Mouse (Mus musculus) layer of hippocampus, postnatal 36 days (tissue): ENCODE results near the gene Slc10a4. TPM values are rescaled to one million over a fixed set of nuclear protein-coding genes. Genes with fewer than 3 reads are reported as not detected.
"Not testable (repeated sequence)": the region's sequence is repeated elsewhere in the genome, so short reads cannot be mapped to it uniquely, and the experiment has no call there.

Experiments
- DNase-seq, 2 experiments: peaks; one replicate each; pipeline ENCODE4 v3.0.0; 2022
- total RNA-seq, 2 experiments: library from RNA; stranded (reverse); gene quantifications; 2 replicates each; pipeline ENCODE4 v1.2.3; 2021

The Slc10a4 gene
- total RNA-seq: under 1 TPM; 0.78 to 0.90 TPM

DNA sequence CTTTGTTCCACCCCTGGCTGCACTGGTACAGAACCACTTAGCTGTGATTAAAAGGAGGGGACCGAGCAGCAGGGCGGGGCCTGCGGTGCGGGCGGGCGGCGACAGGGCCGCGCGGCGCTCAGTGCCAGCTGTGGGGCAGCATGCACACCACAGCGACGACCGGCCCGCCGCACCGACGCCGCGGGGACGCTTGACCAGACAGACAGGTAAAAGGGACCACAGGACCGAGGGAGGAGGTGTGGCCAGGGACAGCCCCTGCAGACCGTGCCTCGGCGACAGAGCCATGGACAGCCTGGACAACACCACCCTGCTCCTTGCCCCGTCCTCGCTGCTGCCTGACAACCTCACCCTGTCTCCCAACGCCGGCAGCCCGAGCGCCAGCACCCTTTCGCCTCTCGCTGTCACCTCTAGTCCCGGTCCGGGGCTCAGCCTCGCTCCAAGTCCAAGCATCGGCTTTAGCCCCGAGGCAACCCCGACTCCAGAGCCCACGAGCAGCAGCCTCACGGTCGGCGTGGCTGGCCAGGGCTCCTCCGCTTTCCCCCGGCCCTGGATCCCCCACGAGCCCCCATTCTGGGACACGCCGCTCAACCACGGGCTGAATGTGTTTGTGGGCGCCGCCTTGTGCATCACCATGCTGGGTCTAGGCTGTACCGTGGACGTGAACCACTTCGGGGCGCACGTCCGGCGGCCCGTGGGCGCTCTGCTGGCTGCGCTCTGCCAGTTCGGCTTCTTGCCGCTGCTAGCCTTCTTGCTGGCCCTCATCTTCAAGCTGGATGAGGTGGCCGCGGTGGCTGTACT lies at the start of gene Slc10a4:
Gene Slc10a4, plus strand, starts transcription at position 100 of the 798 bp plus-strand sequence.
- DNase-seq: no peak

DNA sequence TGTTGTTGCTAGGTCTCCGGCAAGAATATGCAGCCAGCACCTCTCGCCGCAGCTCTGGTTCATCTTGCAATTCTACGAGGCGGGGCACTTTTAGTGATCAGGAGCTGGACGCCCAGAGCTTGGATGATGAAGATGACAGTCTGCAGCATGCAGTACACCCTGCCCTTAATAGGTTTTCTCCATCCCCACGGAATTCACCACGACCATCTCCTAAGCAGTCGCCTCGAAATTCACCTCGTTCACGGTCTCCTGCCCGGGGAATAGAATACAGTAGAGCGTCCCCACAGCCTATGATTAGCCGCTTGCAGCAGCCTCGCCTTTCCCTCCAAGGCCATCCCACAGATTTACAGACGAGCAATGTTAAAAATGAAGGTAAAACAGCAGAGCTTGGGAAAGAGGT lies 49.4 kb upstream of the Slc10a4 start:
- DNase-seq: no peak

DNA sequence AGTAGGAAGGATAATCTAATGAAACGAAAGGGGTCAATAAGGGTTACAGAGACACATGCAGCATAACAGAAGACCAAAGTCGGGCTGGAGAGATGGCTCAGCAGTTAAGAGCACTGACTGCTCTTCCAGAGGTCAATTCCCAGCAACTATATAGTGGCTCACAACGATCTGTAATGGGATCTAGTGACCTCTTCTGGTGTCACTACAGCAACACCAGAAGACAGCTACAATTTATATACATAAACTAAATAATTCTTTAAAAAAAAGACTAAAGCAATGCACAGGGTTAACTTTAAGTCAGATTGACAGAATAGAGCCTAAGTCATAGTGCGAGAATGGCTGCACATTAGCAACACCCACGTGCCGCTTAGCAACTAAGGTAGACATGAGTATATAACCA lies 46.6 kb upstream of the Slc10a4 start:
- DNase-seq: no peak

DNA sequence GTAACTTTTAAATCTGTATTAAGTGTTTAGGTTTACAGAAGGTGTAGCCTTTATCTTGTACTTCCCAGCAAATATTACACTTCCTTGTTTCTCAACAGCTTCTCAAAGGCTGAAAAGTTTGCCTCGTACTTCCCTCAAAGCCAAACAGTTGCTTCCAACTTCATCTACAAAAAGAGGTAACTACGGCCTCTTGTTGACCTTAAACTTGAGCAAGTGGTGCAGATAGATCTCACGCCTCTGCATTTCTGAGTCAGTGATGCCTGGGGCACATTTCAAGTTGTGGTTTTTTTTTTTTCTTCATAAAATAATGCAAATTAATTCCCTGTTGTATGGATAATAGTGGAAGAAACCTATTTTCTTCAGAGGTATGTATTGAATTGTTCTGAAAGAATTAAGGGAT lies 41.0 kb upstream of the Slc10a4 start:
- no peak for DNase-seq

DNA sequence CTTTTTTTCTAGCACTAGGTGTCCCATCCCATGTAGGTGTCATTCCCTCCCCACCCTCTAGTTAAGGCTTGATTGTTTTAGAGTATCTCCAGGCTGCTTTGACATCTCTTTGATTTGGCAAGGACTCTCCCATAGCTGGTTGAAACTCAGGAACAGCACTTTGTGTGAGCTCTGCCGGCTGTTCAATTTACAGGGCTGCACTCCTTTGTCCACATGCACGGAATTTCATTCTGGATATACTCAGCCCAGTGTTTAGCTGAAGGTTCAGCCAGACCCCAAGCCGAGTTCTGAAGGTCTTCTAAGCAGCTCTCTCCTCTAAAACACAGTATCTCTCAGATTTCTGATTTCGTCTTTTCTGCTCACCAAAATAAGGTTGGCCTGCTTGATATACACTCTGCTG lies 34.2 kb upstream of the Slc10a4 start:
- no peak for DNase-seq

DNA sequence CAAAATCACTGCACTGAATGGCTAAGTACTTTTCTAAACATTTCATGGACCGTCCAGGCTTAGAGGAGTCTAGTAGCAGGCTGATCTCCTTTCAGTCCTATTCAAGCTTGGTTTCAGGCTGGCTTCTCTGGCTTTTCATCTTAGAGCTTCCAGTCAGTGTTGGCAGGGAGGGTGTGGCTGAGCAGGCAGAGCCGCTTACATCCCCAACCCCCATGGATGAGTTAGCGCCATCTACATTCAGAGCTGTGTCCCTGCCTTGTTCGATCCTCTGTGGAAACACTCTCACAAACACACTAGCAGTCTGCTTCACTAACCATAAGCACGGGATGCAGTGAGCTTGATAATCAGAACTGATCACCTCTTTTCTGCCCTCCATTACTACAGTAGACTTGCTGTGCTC lies 33.7 kb upstream of the Slc10a4 start:
- DNase-seq: no peak

DNA sequence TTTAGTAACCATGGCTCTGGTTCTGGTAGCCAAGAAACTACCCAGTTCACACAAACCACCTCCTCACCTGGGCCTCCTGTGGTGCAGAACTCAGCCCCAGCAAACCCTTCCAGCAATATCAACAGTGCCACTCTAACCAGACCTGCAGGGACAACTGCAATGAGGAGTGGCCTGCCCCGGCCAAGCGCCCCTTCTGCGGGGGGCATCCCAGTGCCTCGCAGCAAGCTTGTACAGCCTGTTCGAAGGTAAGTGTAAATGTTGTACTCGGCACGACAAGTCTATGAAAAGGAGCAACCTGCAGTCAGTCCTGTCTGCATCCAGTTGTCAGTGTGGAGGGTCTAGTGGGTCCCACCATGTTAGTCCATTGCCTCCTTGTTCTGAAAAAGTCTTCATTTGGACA lies 32.1 kb upstream of the Slc10a4 start, which contains the start of gene Gm10135:
Gene Gm10135, minus strand, starts transcription at position 101 of the 400 bp plus-strand sequence.
- DNase-seq: no peak

DNA sequence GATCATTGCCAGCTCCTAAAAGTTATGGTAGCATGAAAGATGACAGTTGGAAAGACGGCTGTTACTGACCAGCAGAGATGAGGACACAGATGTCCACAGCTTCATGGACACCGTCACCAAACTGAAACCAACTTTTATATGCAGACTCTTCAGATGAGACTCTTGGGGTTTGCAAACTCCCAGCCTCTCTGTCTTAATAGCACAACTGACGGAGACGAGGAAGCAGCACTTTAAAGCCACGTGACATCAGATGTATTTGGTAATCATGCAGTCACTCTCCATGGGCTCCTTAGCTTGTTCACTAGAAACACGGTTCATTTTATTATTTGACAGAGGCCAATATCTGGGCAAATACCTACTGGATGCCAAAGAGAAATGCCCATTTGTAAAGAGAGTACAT lies 30.7 kb upstream of the Slc10a4 start:
- no peak for DNase-seq

DNA sequence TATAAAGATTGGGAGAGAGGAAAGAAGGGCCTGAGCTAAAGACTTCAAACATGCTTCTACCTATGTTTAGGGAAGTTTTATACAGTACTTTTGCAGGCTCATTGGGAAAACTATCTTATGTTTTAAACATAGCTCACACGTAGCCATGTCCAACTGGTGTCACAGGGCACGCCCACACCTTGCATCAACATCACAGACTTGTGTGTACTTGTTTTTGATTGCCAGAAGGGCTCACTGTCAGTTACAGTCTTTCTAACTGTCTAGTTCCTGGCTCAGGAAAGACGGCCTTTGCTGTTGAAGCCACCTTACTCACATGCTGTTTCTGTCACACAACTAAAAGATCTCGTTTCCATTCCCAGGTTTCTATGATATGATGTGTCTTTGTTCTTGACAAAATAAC lies 30.1 kb upstream of the Slc10a4 start:
- DNase-seq: no peak

DNA sequence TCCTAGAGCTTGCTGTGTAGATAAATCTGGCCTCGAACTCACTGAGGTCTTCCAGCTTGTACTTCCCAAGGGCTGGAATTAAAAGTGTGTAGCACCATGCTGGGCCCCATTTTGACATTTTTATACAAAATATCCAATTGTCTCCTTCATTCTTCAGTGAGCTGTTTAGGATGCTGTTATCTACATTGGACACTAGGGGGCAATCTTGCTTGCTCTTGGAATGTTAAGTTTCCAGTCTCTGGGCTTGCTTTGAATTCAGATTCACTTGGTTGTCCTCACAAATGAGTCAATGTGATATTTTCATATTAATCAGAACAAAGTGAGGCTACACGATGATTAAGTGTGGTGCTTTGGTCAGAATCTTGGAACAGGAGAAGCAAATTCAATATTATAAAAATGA lies 22.6 kb upstream of the Slc10a4 start:
- DNase-seq: no peak

DNA sequence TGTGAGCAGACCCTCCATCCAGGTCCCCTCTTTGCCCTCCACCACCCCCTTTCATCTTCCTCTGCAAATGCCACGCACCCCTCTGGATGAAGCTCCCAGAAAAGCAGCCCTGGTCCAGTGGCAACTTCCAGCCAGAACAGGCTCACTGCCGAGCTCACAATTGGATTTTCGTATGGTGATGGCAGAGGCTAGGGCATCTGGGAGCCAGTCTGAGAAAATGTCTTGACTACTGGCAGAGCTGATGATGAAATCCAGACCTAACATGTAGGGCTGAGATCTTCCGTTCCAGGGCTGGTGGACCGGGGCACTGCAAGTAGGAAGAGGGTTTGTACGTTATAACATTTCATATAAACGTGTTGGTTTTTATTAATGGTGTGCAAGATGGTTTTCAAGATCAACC lies 18.9 kb upstream of the Slc10a4 start:
- no peak for DNase-seq

DNA sequence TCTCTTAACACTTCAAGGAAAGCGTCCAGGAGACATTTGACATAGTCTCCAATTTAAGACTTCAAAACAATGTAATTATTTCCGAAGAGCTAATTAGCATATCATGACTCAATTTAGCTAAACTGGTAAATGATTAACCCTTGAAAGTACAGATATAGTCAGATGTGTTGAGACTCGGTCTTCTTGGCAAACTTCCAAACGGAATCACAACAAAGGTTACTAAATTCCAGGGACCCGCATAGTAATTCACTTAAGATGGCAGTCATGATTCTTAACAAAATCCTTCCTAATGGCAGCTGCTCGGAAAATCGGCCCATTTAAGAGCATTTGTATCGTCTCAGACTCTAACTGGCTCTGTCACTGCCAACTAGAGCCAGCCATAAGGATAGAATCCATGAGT lies 16.9 kb upstream of the Slc10a4 start:
- no peak for DNase-seq

DNA sequence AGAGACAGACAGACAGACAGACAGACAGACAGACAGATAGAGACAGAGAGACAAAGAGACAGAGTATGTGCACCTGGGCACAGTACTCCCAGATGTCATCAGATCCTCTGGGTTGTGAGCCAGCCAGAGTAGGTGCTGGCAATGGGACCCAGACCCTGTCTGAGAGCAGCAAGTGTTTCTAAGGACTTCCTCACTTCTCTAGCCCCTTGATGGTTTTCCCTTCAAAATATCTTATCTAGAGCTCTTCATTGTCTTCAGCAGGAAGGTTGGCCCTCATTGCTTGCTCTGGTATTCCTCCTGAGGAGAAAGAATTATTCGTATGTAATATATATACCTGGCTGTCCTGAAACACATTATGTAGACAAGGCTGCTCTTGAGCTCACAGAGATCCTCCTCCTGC lies 14.2 kb upstream of the Slc10a4 start:
- DNase-seq: no peak

DNA sequence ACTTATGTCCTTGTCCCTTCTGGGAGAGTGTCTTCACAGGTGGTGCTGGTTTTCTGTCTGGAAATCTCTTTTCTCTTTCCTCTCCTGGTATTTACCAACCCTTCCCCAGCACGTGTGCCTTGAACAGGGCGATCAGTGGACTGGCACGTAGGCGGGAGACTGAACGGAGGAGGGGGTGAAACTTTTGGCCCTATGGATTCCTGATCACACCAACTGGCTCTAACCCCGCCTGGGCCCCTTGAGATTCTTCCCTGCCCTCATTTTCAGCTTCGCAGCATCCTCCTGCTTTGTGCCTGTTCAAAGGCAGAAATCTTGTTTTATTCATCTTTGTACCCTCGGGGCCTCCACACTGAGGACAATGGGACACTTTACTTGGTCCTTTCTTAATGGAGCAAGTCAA lies 12.3 kb upstream of the Slc10a4 start:
- DNase-seq: no peak

DNA sequence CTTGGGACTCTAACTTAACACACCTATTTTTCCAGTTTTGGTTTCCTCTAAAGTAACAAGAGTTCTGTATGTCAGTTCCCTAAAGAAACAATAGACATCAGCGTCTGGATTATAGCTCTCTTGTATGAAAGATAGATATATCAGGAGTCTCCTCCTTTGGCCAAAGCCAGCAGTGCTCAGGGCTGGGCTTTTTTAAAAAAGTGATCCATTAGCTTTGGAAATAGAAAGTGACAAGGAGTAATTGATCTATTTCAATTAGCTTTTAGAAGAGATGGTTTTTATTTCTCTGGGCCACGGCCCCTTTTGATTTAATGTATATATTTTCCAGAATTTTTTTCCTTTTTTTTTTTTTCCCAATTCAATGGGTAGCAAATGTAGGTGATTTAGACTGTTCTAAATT lies 11.8 kb upstream of the Slc10a4 start:
- no peak for DNase-seq

DNA sequence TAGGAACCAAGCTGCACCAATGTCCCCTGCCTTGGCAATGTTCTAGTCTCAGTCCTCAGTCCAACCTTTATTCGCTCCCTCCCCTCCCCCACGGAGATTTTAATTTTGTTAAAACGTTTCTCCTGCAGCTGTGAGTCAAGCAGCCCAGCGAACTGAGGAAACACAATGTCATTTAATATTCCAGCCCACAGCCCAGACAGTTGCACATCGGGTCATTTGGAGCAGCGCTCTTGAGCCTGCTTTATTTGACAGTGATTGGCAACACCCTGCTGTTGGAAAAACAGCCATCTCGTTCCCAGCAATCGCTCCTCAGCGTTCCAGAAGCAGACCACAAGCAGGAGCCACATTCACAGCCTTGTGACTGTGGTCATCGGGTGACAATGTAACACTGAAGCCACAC lies 11.3 kb upstream of the Slc10a4 start:
- DNase-seq: no peak

DNA sequence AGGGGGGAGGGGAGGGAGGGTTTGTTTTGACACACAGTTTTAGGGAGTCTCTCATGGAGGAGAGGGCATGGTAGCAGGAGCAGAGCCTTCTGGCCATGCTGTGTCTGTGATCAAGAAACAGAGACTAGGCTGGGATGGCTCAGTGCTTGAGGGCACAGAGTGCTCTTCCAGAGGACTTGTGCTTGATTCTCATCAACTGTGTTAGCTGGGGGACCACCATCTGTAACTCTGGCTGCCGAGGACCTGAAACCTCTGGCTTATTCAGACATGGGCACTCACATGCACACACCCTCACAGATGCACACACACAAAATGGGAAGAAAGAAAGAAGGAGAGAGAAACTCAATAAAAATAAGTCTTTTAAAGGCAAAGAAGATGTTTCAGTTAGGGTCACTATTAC lies 8.1 kb upstream of the Slc10a4 start:
- not testable (repeated sequence) for DNase-seq

DNA sequence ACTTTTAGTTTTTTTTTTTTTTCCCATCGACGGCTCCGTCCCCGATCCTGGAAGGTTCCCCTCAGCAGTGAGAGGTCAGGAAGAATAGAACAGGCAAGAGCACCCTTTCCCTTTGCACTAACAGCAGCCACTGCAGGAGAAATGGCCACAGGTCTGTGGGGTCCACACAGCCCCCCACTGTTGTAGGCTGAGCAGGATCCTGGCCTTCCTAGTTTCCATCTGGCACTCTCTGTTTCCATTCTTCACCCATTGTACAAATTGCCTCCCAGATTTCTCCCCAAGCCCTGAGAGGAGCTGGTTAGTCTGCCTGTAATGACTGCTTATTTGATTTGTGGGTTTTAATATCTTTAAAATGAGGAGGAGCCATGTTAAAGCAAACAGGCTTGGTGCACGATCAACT lies 2.6 kb upstream of the Slc10a4 start:
- DNase-seq: no peak

DNA sequence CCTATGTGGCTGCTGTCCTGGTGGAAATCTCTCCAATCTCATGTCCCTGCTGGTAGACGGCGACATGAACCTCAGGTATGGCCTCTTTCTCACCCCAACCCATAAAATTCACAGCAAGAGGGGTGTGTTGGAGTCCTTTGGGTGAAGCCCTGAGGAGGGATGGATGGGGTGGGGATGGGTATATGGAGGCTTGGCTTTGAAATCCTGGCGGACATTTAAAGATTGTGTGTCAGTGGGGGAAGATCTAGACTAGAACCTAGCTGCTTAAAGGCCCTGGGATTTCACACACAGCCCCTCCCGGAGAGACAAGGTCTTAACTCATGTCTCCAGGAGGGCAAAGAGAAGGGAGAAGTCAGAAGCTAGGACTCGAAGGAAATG lies 888 bp downstream of the Slc10a4 start:
- no peak for DNase-seq

DNA sequence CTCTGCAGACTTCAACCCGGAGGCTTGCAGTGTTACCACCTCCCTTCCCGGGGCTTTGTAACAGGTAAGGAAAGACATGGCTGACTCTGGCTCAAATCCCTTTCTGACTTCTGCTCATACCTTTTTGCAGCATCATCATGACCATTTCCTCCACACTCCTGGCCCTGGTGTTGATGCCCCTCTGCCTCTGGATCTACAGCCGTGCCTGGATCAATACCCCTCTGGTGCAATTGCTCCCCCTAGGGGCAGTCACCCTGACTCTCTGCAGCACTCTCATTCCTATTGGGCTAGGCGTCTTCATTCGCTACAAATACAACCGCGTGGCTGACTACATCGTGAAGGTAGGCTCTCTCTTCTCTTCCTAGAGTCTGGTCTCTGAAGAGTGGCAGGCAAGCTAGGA lies 1.5 kb downstream of the Slc10a4 start:
- DNase-seq: not testable (repeated sequence)

DNA sequence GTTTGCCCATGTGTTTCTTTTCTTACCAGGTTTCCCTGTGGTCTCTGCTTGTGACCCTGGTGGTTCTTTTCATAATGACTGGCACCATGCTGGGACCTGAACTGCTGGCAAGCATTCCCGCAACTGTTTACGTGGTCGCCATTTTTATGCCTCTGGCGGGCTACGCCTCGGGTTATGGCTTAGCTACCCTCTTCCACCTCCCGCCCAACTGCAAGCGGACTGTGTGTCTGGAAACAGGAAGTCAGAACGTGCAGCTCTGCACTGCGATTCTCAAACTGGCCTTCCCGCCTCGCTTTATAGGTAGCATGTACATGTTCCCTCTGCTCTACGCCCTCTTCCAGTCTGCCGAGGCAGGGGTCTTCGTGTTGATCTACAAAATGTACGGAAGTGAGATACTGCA lies 5.1 kb downstream of the Slc10a4 start:
- not testable (repeated sequence) for DNase-seq

DNA sequence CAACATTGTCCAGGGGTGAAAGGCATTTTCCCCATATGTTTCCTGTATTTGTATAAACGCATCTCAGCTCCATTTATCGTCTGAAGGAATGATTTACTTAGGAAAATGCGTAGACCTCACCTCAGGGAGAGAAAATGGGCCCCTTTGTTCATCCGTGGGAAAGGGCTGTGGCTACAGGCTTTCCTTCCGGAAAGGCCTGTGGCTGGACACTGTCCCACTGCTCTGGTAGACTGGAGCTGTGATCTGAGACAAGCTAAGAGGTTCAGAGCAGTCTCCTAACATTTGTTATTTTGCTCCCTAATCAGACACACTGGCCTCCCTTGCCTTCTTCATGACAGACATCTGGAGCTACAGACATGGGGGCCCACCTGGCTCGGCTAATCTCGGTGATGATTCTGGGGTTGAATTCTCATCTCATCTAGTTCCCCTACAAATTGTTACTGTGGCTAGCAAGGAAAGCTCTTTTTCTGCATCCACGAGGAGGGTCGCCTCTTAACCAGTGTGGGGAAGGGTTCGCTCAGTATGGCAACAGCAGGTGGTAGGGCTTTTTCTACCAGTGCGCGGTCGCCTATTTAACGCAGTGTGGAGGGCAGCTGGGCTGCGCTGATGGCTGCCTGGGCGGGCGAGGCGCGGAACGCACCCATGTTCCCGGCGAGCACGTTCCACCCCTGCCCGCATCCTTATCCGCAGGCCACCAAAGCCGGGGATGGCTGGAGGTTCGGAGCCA lies 6.4 kb downstream of the Slc10a4 start:
- DNase-seq: not testable (repeated sequence)

DNA sequence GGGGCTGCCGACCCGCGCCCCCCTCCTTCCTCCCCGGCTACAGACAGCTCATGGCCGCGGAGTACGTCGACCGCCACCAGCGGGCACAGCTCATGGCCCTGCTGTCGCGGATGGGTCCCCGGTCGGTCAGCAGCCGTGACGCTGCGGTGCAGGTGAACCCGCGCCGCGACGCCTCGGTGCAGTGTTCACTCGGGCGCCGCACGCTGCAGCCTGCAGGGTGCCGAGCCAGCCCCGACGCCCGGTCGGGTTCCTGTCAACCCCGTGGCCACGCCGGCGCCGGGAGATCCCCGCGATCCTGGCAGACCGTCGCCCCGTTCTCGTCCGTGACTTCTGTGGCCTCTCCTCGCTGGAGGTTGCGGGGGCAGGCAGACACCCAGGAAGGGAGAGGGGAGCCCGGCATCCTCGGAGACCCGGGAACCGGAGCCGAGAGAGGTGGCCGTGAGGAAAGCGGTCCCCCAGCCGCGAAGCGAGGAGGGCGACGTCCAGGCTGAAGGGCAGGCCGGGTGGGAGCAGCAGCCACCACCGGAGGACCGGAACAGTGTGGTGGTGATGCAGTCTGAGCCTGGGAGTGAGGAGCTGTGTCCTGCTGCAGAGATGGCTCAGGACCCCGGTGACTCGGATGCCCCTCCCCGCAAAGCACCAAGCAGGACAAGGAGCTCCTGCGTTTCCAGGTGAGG lies 7.1 kb downstream of the Slc10a4 start:
- DNase-seq: not testable (repeated sequence)

DNA sequence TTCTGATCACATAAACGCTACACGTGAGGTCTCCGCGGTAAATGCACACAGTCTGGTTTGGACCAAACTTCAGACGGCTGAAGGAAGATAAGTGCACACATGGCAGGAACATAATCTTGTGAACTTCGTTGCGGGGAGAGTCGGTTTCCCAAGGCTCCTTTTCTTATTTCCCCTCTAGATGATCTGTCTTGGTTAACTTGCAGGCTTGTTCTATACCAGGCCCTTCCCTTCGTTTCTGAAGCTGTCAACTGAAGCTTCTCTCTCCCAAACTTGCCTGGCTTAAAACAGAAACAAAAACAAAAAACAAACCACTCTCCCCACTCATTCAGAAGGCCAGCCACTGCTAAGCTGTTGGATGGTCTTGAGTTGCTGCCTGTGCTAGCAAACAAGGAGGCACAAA lies 8.1 kb downstream of the Slc10a4 start:
- no peak for DNase-seq
